Mouse (Mus musculus): Measurements from ENCODE around the gene Fam229a.

- TF ChIP-seq POLR2A (IDR thresholded peaks at IDR 0.05; ENCODE audit: low read depth, low read length) (no peak), CTCF (IDR thresholded peaks at IDR 0.05; ENCODE audit: extremely low read depth, insufficient read depth, insufficient read length, insufficient replicate concordance) (no peak)
Measured at GRCm38 (mm10) chr4:129490972-129491880, at the start of gene Fam229a, which contains the start of gene Tssk3.
